Mouse (Mus musculus) layer of hippocampus, adult 2 months (tissue): ENCODE results near the gene Col23a1. TPM values are rescaled to one million over a fixed set of nuclear protein-coding genes. Genes with fewer than 3 reads are reported as not detected.

Experiments
- DNase-seq, 2 experiments: peaks; one replicate each; pipeline ENCODE4 v3.0.0; 2022; ENCODE audit warnings: low spot score in 2 of 2
- H3K27ac ChIP-seq: fragments of 200-600 bp; 2 replicates; pipeline ENCODE4 v1.8.1; 2022
- H3K4me3 ChIP-seq: fragments of 200-600 bp; 2 replicates; pipeline ENCODE4 v1.8.1; 2022; ENCODE audit warnings: mild to moderate bottlenecking
- CTCF ChIP-seq: fragments of 200-600 bp; conservative IDR thresholded peaks from 2 replicates; pipeline ENCODE4 v1.8.1; 2022; ENCODE audit warnings: antibody characterized with exemption, mild to moderate bottlenecking, moderate library complexity
- total RNA-seq, 2 experiments: library from RNA; stranded (reverse); gene quantifications; 2 replicates each; pipeline ENCODE4 v1.2.3; 2021

The Col23a1 gene
- total RNA-seq, 2 experiments from 2014 or later, result 5.3 to 6.7 TPM

GRCm38 (mm10) chr11:51404865-51405440 is 115.2 kb downstream of the Col23a1 start:
- TF ChIP-seq CTCF, result no peak
- no peak for DNase-seq
- no peak overlapping the region for H3K27ac ChIP-seq
- H3K4me3 ChIP-seq, result no peak overlapping the region

DNA sequence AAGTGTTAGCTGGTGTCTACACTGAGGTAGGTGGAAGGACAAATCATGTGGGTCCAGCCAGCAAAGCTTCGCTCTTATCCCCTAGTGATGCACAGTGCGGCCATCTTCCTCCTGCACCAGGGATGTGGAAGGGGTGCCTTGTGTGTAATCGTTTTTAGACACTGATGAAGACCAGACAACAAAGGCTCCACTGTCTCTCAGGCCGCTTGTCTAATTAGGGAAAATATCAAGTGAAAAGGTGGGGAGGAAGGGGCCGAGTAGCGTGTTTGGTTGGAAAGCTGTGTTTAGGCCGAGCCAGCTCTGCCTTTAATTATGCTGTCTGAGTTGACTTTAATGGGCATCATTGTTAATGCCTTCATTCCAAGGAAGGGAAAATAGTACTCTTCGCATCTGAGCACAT is 116.8 kb downstream of the Col23a1 start:
- Histone ChIP-seq H3K4me3 (no peak overlapping the region), H3K27ac (no peak overlapping the region)
- no peak for TF ChIP-seq CTCF
- no peak for DNase-seq

DNA sequence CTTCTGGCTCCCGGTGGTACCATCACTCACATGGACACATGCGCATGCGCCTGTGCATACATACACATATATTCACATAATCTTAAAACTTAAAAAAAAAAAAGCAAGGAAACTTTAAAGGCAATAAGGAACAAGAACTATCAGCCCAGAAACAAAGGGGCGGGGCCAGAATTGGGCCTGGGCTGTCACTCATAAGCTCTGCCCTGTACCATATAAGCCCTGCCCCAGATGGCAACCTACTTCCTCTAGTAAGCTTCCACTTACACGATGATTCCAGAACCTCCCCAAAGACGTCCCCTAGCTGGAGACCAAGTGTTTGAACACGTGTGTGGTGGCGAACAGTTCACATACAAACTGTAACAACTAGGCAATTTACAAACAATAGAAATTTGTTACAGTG is 117.6 kb downstream of the Col23a1 start:
- H3K4me3 ChIP-seq, result no peak overlapping the region
- no peak overlapping the region for H3K27ac ChIP-seq
- no peak for TF ChIP-seq CTCF
- DNase-seq, result no peak

GRCm38 (mm10) chr11:51410771-51411170 is 121.1 kb downstream of the Col23a1 start:
- no peak overlapping the region for H3K27ac ChIP-seq
- no peak for DNase-seq
- no peak overlapping the region for H3K4me3 ChIP-seq
- no peak for TF ChIP-seq CTCF

DNA sequence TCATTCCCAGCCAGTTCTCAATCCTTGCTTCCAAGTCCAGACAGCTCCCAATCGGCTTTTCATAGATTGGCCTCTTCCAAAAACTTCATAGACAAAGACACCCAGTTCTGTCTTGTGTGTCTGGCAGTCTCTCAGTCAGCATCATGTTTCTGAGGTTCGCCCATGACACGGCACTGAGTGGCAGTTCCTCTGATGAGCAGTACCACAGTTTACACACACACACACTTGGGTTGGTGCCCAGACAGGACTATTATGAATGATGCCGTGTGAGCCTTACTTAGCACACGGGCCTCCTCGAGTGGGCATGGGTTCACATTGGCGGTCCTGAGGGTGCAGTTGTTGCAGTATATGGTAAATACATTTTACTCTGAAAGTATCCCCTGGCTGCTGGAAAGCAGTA is 124.8 kb downstream of the Col23a1 start:
- TF ChIP-seq CTCF, result no peak
- DNase-seq, result no peak
- no peak overlapping the region for H3K4me3 ChIP-seq
- no peak overlapping the region for H3K27ac ChIP-seq

DNA sequence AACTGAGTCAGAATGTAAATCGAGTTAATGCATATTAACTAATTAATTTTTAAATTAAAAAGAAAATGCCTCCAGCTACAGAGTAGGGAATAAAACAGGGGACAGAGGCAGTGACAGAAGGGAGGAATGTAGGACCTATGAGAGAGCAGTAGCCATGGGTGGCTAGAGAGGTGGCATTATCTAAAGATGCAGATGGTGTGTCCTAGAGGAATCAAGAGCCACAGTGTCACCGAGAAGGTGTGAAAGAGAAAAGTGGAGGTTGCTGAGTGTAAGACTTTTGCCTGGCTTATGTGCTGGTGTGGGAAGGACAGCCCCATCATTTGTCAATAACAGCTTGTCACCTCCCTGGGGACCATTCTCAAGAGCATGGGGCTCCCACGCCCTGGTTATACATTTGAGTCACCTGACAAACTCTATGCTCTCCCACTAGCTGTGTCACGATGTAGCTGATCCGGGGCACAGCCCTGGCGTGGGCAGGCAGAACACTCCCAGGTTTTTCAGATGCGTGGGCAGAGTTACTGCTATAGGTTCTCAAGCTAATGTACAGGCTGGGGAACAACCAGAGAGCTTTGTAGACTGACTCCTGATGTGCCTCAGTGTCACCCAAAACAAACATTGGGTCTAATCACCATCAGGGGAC is 125.4 kb downstream of the Col23a1 start:
- DNase-seq, result no peak
- H3K27ac ChIP-seq, result no peak overlapping the region
- no peak overlapping the region for H3K4me3 ChIP-seq
- TF ChIP-seq CTCF, result no peak

DNA sequence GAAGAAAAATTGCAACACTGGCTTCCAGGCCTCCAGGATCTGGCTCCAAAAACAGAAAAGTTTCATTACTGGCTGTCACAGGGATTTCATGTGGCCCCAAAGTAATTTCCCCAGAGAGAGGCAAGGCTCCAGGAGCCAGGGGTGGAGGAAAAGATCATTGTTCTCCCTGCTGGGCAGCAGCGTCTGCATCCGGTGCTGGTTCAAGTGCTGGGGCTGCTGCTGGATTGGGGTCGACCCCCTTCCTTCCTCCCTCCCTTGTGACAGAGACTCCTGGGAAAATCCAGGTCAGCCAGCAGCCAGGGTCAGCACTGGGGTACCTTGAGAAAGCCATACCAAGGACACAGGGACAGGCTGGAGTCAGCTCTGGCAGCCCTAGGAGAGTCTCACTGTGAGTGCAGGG is 129.1 kb downstream of the Col23a1 start:
- H3K4me3 ChIP-seq, result no peak overlapping the region
- DNase-seq, result no peak
- no peak for TF ChIP-seq CTCF

DNA sequence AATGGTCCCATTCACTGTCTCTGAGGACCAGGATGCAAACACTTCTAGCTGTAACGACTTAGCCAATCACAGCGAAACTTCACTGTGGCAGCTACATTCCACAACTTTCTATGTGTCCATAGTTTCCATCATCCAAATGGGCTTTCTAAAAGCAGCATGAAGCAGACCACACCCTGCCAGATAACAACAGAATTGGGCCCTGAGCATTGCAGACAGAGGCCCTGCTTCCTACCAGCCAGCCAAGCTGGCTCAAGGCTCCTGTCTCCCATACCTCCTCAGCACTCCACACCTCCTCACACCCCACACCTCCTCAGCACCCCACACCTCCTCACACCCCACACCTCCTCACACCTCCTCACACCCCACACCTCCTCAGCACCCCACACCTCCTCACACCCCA is 132.2 kb downstream of the Col23a1 start:
- no peak overlapping the region for H3K4me3 ChIP-seq
- no peak for DNase-seq
- no peak overlapping the region for H3K27ac ChIP-seq
- no peak for TF ChIP-seq CTCF

More for the DNA sequence above, 129.1 kb downstream of the Col23a1 start:
- no peak overlapping the region for H3K27ac ChIP-seq

DNA sequence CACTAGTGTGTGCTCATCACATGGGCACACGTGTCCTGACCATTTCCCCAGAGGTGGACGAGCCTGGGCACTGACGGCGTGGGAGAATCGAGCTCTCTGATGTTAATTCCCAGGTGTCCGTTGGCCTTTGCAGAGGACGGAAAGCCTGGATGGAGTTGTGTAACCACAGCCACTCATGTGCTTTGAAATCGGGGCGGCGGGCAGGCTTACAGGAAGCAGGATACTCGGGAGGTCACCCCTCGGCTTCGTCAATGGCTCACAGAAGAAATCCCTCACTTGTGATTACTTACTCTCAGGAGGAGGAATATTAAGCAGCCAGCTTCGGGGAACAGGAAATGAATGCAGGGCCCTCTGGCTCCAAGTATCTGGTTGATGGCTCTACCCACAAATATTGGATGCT is 133.0 kb downstream of the Col23a1 start:
- no peak for TF ChIP-seq CTCF
- DNase-seq, result no peak
- H3K27ac ChIP-seq, result no peak overlapping the region
- no peak overlapping the region for H3K4me3 ChIP-seq

GRCm38 (mm10) chr11:51426155-51426554 is 136.4 kb downstream of the Col23a1 start:
- no peak overlapping the region for H3K4me3 ChIP-seq
- H3K27ac ChIP-seq, result no peak overlapping the region
- no peak for DNase-seq
- no peak for TF ChIP-seq CTCF

- DNase-seq, result no peak
- Histone ChIP-seq H3K27ac (no peak overlapping the region), H3K4me3 (no peak overlapping the region)
- no peak for TF ChIP-seq CTCF
These were observed 139.9 kb downstream of the Col23a1 start for GRCm38 (mm10) chr11:51429428-51430179.

DNA sequence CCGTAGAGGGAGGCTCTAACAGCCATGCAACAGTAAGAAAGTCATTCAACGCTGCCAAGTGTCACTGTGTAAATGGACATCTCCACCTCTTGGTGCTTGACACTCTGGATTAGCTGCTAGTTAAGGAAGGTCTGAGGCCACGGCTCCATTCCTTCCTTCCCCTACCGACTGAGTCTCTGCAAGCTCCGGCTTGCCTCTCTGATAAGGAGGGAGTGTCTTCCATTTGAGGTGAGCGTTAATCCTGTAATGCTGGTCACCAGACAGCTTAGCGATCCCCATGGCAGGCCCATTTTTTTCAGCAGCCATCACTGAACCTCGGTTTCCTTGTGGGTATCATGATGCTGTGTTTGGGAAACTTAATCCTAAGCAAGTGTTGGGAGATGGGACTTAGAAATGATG is 140.5 kb downstream of the Col23a1 start:
- DNase-seq, result no peak

GRCm38 (mm10) chr11:51431287-51431686 is 141.6 kb downstream of the Col23a1 start:
- no peak for DNase-seq
- TF ChIP-seq CTCF, result no peak
- Histone ChIP-seq H3K27ac (no peak overlapping the region), H3K4me3 (no peak overlapping the region)

More for the DNA sequence above, 140.5 kb downstream of the Col23a1 start:
- H3K4me3 ChIP-seq, result no peak overlapping the region
- H3K27ac ChIP-seq, result no peak overlapping the region
- no peak for TF ChIP-seq CTCF

DNA sequence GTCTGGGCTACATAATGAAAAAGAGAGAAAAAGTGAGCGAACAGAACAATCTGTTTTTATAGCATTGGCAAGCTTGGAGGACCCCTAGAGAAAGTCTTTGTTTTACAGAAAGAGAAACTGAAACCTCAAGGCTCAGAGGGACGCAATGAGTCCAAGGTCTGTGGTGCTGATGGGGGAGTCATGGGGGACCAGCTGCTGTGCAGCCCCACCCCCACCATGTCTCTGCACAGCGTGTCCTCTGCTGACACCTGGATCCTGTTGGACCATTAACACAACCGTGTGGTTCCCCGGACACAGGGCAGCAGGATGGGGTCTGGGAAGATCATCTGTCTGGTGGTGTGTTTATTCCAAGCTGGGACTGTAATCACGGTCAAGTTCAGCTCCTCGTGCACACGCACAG is 142.2 kb downstream of the Col23a1 start:
- Histone ChIP-seq H3K4me3 (no peak overlapping the region), H3K27ac (no peak overlapping the region)
- no peak for DNase-seq
- TF ChIP-seq CTCF, result no peak
